Mouse (Mus musculus) embryonic fibroblast, embryonic 13.5 days (primary cell): ENCODE results near the gene Ccdc116. TPM values are rescaled to one million over a fixed set of nuclear protein-coding genes. Genes with fewer than 3 reads are reported as not detected.
A peak's percentile ranks its signal among the peaks of the same experiment; 100 is the strongest.

Source experiments
- H3K27ac ChIP-seq: 2 replicates; pipeline ENCODE4 v1.5.1; 2012; ENCODE audit warnings: low read length, control low read depth, inconsistent platforms; ENCODE audit not compliant: insufficient read depth
- H3K4me1 ChIP-seq: 2 replicates; pipeline ENCODE4 v1.6.1; 2011; ENCODE audit warnings: low read length; ENCODE audit not compliant: control insufficient read depth, insufficient read depth
- H3K4me3 ChIP-seq: 2 replicates; pipeline ENCODE4 v1.5.1; 2011; ENCODE audit warnings: mild to moderate bottlenecking, control low read depth, low read length; ENCODE audit not compliant: insufficient read depth
- CTCF ChIP-seq: IDR thresholded peaks from 2 replicates; pipeline ENCODE4 v1.5.1; 2011; ENCODE audit warnings: mild to moderate bottlenecking, control low read depth, low read length, moderate library complexity, borderline replicate concordance; ENCODE audit not compliant: insufficient read depth
- POLR2A ChIP-seq: IDR thresholded peaks from 2 replicates; pipeline ENCODE4 v1.6.1; 2011; ENCODE audit warnings: low read depth, mild to moderate bottlenecking, control low read depth, low read length, moderate library complexity
- polyA plus RNA-seq: library from polyadenylated mRNA; stranded (reverse); fragments of >200 nt; gene quantifications from 2 replicates; pipeline ENCODE4 v1.2.4, GENCODE M21; 2011; ENCODE audit warnings: low read depth; ENCODE audit not compliant: missing spikeins, insufficient read length

Ccdc116 gene
- polyA plus RNA-seq, 1 experiment, result 0.97 TPM

GRCm38 (mm10) chr16:17154346-17154745 lies 7.3 kb upstream of the Ccdc116 start:
- peaks cover 12% of the 10 kb centered on the region for H3K4me1 ChIP-seq
- peak overlapping the region; percentile 35 for H3K27ac ChIP-seq
- no peak for TF ChIP-seq POLR2A
- TF ChIP-seq CTCF, result no peak
- H3K4me3 ChIP-seq, result no peak overlapping the region

DNA sequence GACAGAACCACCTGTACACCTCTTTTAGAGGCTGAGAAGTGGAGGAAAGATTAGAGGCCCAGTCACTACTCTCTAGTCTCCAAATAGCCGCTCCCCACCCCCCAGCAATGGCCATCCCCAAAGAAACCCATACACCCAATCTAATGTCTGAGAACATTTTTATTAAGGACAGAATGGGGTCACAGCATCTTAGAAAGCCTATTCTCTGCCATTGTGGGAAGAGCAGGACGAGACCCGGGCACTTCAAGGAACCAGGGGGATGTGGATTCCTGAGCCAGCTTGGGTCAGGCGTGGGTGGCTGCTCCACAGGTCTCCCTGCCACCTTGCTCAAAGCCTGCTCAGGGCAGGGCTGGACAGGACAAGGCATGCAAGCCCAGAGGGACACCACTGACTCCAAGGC lies 4.8 kb upstream of the Ccdc116 start:
- Histone ChIP-seq H3K27ac (no peak overlapping the region), H3K4me3 (no peak overlapping the region), H3K4me1 (peaks cover 12% of the 10 kb centered on the region)
- TF ChIP-seq CTCF (no peak), POLR2A (no peak)

DNA sequence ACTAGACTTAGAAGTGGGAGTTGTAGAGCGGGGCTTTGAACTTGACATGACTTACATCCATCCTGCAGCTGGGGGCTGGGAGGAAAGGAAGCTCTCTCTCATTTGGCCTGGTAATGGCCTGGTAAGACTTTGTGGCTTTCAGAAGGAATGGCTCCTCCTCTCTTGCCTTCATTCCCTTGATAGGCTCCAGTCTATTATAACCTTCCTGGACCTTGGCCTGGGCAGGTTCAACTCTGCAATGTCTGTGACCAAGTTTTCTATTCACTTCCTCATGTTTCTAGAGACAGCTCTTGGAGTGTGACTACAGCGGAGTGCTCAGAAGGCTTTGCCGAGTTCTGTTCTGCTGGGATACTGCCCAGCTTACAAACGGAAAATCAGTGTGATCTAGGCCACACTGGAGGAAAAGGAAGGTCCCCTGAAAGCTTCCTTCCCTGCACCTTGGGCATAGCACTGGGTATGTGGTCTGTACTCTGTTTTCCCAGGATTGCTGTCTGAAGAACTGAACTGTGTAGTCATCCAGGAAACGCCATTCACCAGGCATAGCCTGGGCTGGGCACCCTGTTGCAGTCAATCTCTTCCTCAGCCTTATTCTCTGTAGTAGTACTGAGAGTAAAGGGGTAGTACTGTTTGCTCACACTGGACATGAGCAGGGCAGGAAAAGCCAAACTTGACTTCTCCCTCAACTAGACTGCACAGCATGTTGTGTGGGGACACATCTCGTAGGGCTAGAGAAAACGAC lies 3.7 kb upstream of the Ccdc116 start:
- H3K4me1 ChIP-seq, result peaks cover 12% of the 10 kb centered on the region
- H3K27ac ChIP-seq, result no peak overlapping the region
- no peak for TF ChIP-seq CTCF
- TF ChIP-seq POLR2A, result no peak
- H3K4me3 ChIP-seq, result no peak overlapping the region

DNA sequence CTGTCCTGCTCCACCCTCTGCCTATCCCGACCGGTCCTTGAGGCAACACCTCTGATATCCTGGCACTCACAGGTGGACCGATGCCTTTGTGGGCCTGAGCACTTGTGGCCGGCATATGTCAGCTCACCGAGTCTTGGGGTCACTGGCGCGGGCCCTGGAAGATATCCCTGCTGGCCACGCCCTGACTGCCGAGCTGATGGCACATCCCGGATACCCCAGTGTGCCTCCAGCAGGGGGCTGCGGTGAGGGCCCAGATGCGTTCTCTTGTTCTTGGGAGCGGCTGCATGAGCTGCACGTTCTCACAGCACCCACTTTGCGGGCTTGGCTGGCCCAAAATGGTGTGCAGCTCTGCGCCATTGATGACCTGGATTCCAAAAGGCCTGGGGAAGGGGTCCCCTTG lies 1.1 kb upstream of the Ccdc116 start:
- Histone ChIP-seq H3K4me3 (peak overlapping the region; percentile 72), H3K4me1 (no peaks in the 10 kb centered on the region), H3K27ac (no peak overlapping the region)
- TF ChIP-seq POLR2A (0 out of 2 replicates have a peak, but pooled peaks have one; percentile 30), CTCF (peak; percentile 37; the same call in 1 of the 2 replicates)

GRCm38 (mm10) chr16:17147391-17147929 lies 431 bp upstream of the Ccdc116 start:
- TF ChIP-seq POLR2A (no peak), CTCF (no peak)
- H3K27ac ChIP-seq, result no peak overlapping the region

DNA sequence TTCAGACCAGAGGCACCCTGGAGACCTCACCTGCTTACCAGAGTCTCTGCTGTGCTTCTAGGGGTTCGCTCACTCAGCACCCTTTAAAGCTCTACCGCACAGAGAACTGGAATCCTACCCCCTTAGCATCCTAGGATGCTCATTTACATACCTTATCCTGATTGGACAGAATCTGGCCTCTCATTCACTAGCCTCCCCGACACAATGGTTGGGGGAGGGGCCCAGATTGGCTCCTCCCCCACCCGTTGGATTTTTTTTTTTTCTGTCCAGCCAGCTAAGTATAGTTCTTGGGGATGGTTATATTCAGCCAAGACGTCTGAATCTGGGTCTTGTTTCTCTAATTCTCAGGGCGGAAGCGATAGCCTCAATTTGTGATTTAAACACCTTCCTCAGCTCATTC lies 2.7 kb downstream of the Ccdc116 start, which contains the start of gene Ydjc:
Gene Ydjc (plus strand): TSS at position 283 of the 400 bp plus-strand sequence.
- TF ChIP-seq POLR2A (no peak), CTCF (no peak)
- Histone ChIP-seq H3K4me1 (no peaks in the 10 kb centered on the region), H3K27ac (no peak within 1 kb of the TSS), H3K4me3 (no peak within 1 kb of the TSS)

More at GRCm38 (mm10) chr16:17147391-17147929, 431 bp upstream of the Ccdc116 start:
- Histone ChIP-seq H3K4me3 (peak overlapping the region; percentile 72), H3K4me1 (no peaks in the 10 kb centered on the region)

DNA sequence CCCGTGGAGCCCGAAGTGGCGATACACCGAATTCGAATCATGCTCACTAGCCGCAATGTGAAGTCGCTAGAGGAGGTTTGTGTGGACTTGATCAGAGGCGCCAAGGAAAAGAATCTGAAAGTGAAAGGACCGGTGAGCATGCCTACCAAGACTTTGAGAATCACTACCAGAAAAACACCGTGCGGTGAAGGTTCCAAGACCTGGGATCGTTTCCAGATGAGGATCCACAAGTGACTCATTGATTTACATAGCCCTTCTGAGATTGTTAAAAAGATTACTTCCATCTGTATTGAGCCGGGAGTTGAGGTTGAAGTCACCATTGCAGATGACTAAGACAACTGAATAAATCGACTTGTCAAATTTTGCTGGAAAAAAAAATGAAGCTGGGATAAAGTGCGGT lies 9.7 kb downstream of the Ccdc116 start:
- Histone ChIP-seq H3K27ac (no peak overlapping the region), H3K4me1 (peaks cover 2% of the 10 kb centered on the region), H3K4me3 (no peak overlapping the region)
- TF ChIP-seq CTCF, result no peak
- no peak for TF ChIP-seq POLR2A

DNA sequence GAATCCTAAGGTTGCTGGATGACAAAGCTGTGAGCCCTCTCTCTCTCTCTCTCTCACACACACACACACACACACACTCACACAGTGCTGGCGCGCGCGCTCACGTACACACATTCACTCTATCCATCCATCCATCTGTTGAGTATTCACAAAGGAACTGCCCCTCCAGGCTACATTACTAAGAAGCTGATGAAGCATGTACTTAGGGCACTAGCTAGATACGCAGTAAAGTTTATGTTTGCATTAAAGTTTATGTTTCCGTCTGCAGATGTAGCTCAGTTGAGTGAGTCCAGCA lies 14.2 kb downstream of the Ccdc116 start:
- peak overlapping the region; percentile 27 for H3K4me3 ChIP-seq
- no peak for TF ChIP-seq POLR2A
- TF ChIP-seq CTCF, result no peak
- peaks cover 6% of the 10 kb centered on the region; the same call in 1 of the 2 replicates for H3K4me1 ChIP-seq
- H3K27ac ChIP-seq, result no peak overlapping the region

GRCm38 (mm10) chr16:17132089-17132905 lies 14.7 kb downstream of the Ccdc116 start, which contains the start of gene Sdf2l1:
Sdf2l1 (minus strand) TSS chr16:17132383.
- peak within 1 kb of the TSS; percentile 86 for H3K4me3 ChIP-seq
- TF ChIP-seq CTCF, result no peak
- TF ChIP-seq POLR2A, result peak; percentile 70
- no peak within 1 kb of the TSS for H3K27ac ChIP-seq
- peaks cover 4% of the 10 kb centered on the region; the same call in 1 of the 2 replicates for H3K4me1 ChIP-seq
